8 mouse cellular contexts compared by ENCODE assay signal in the genomic region with DNA sequence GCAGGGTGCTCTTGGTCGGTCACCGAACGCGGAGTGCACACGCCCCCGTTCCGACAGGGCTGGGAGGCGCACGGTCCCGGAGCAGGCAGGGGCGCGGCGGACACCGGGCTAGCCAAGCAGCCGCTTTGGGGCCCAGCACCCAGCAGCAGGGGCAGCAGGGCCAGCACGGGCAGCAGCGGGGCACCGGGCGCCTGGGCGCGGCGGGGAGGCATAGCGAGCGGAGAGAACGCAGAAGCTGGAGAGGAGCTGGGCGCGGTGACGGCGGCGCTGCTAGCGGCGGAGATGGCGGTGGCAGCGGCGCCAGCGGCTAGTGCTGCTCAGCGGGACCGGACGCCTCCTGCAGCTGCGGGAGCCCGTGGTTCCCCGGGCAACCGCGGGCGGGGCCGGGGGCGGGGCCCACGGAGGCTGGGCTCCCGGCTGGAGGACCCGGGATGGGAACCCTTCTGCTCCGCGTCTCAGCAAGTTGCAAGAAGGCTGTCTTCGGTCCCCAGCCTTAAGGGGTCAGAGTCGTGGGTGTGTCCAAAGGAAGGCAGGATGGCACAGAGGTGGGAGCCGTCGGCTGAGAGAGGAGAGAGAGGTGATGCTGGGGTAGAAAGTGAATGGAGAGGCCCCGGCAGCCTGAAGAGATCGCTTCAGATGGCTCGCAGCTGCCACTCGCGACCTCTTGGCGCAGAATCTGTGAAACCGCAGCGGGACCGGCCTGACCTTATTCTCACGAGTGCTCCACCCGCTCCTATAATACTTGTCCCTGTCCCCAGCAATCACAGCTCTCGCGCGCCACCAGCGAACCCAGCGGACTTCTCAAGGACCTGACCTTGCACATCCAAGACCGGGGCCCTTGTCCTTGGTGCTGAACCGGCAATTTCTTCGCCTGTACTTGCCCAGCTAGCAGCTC. TPM values are rescaled to one million over a fixed set of nuclear protein-coding genes. Genes with fewer than 3 reads are reported as not detected.
A peak's percentile ranks its signal among the peaks of the same experiment; 100 is the strongest.
DNase-seq lines count a peak whose midpoint lies in the region; ATAC-seq and TF ChIP-seq lines count a peak whose summit lies in the region.

A gene (minus strand): TSS at position 705 of the 895 bp plus-strand sequence.

- H3K4me1 ChIP-seq in hindbrain, embryonic 16.5 days (ENCODE audit: control insufficient read depth, insufficient read depth, low read depth, low read length): peaks cover 23% of the 10 kb centered on the region

- H3K27me3 ChIP-seq in hindbrain, embryonic 16.5 days (replicated peaks; ENCODE audit: control insufficient read depth, insufficient read depth, low read length): no peaks in the 10 kb centered on the region

- H3K9ac ChIP-seq in hindbrain, embryonic 16.5 days (ENCODE audit: low read depth, low read length): peak within 1 kb of the TSS; percentile 96

- DNase-seq in adipocyte (ENCODE audit: low spot score): peak; percentile 9
- peak; percentile 11 to 22 for DNase-seq in gastrocnemius, adult 8-10 months (ENCODE audit: low spot score in 2 of 2)
- peak; percentile 79 to 84 for DNase-seq in left cerebral cortex, adult 2 months (ENCODE audit: extremely low spot score in 1 of 2, low spot score in 2 of 2)
- peak; percentile 71 for DNase-seq in lung, postnatal 36 days
- DNase-seq in right cerebral cortex, adult 18-20 months: peak; percentile 86
- peak; percentile 81 for DNase-seq in urinary bladder, postnatal 14 days (ENCODE audit: low spot score)

- no peaks in the 10 kb centered on the region for H3K36me3 ChIP-seq in hindbrain, embryonic 16.5 days (ENCODE audit: control insufficient read depth, insufficient read depth, low read length)

- ATAC-seq in common myeloid progenitor, adult 5-6 weeks (replicated peaks; ENCODE audit: low read depth, poor library complexity, severe bottlenecking): peak; percentile 98
- ATAC-seq in hindbrain, embryonic 16.5 days: peak; percentile 86

- H3K4me3 ChIP-seq in hindbrain, embryonic 16.5 days (ENCODE audit: low read length): peak within 1 kb of the TSS; percentile 98
- H3K4me3 ChIP-seq in left cerebral cortex, adult 2 months: peak within 1 kb of the TSS; percentile 90

- H3K27ac ChIP-seq in hindbrain, embryonic 16.5 days (ENCODE audit: low read depth, low read length): peak within 1 kb of the TSS; percentile 97
- peak within 1 kb of the TSS; percentile 81 for H3K27ac ChIP-seq in left cerebral cortex, adult 2 months

- intact Hi-C loops in left cerebral cortex, adult 2 months (cut with DNase I): loop anchor here (5.0 to 10.0 kb wide), 10 partner anchors 73 to 1511 kb away; no protein-coding TSS in a partner anchor

- WGBS in hindbrain, embryonic 16.5 days: under 1% methylated on average over 60 of the region's 75 CpGs

- peak; percentile 4 for TF ChIP-seq CTCF in left cerebral cortex, adult 2 months (IDR thresholded peaks at IDR 0.05)

- peak within 1 kb of the TSS; percentile 84 for H3K4me2 ChIP-seq in hindbrain, embryonic 16.5 days (ENCODE audit: low read length)

- no peaks in the 10 kb centered on the region for H3K9me3 ChIP-seq in hindbrain, embryonic 16.5 days (ENCODE audit: control insufficient read depth, low read length)

RNA-seq across cellular contexts. Expression of the gene that starts here (rescaled TPM):
- total RNA-seq in common myeloid progenitor, adult 5-6 weeks (2017): not detected in 2 replicates
- total RNA-seq in gastrocnemius, adult 8-10 months (2022): not detected
- polyA plus RNA-seq in hindbrain, embryonic 16.5 days (2015; fragmentation: Nextera tagmentation; extraction: Ambion mirVana): 322 and 328 TPM in 2 replicates
- 100 to 1,000 TPM; 136 to 147 TPM for total RNA-seq in left cerebral cortex, adult 2 months (2021)

Comparison
In these comparisons a context has a peak if more than half of its experiments do, and no peak if none do; other contexts are left out.
1. Peak in every context shown above with its lines: DNase-seq, ATAC-seq, H3K4me3 ChIP-seq and H3K27ac ChIP-seq.
2. RNA of the gene that starts here (total RNA-seq): 136 to 147 TPM in left cerebral cortex, adult 2 months; not detected in gastrocnemius, adult 8-10 months and not detected in common myeloid progenitor, adult 5-6 weeks; every median in the first group is over 100 times any median in the second.
3. Peak in ATAC-seq in common myeloid progenitor, adult 5-6 weeks; RNA of the gene not detected or under 1 TPM.
4. Peak in DNase-seq in gastrocnemius, adult 8-10 months; RNA of the gene not detected or under 1 TPM.
5. DNase-seq: peak in every context shown above with its lines; median percentile 86 in right cerebral cortex, adult 18-20 months; 82 in left cerebral cortex, adult 2 months; 81 in urinary bladder, postnatal 14 days; 71 in lung, postnatal 36 days; 16 in gastrocnemius, adult 8-10 months; 9 in adipocyte.